Mouse (Mus musculus) erythroblast, embryonic 14.5 days (primary cell): ENCODE results near the gene Hpd.

Experiments
- GATA1 ChIP-seq: IDR thresholded peaks from 2 replicates; pipeline ENCODE4 v1.6.1; 2012; ENCODE audit warnings: low read length, inconsistent platforms, mixed read lengths
- TAL1 ChIP-seq: IDR thresholded peaks from 3 replicates; pipeline ENCODE4 v1.6.1; 2012; ENCODE audit warnings: low read length, inconsistent platforms, mixed read lengths

GRCm38 (mm10) chr5:123140694-123141554, 41.6 kb downstream of the Hpd start:
- TF ChIP-seq TAL1 (no peak), GATA1 (no peak)
